Mouse (Mus musculus) cerebellum, adult 2 months (tissue): ENCODE data around the gene Ccdc87.
"Not testable (repeated sequence)": the region's sequence is repeated elsewhere in the genome, so short reads cannot be mapped to it uniquely, and the experiment has no call there.

ENCODE experiments used
- CTCF ChIP-seq: fragments of 200-500 bp; IDR thresholded peaks from 2 replicates; pipeline ENCODE4 v1.5.1; 2011; ENCODE audit warnings: low read depth, mild to moderate bottlenecking, control low read depth, low read length, moderate library complexity, borderline replicate concordance; ENCODE audit not compliant: insufficient read depth
- POLR2A ChIP-seq: fragments of 200-500 bp; IDR thresholded peaks from 2 replicates; pipeline ENCODE4 v1.6.1; 2011; ENCODE audit warnings: low read length, control low read depth, borderline replicate concordance; ENCODE audit not compliant: insufficient read depth

GRCm38 (mm10) chr19:4812334-4812949 lies 26.7 kb upstream of the Ccdc87 start:
- TF ChIP-seq POLR2A, CTCF: not testable (repeated sequence)
